Mouse (Mus musculus): ENCODE measurements around the gene Iffo1. TPM values are rescaled to one million over a fixed set of nuclear protein-coding genes. Genes with fewer than 3 reads are reported as not detected.

Iffo1 gene
- total and polyA plus RNA-seq, 3 experiments = 96.1 to 96.9 TPM; not detected in 1

- H3K27me3 ChIP-seq (ENCODE audit: control insufficient read depth in 1 of 2, insufficient read depth in 2 of 2, low read length in 2 of 2) = no peaks in the 10 kb centered on the region
- peak overlapping the region; percentile 2 to 90; a peak in 3 of 4 replicates for H3K4me3 ChIP-seq (ENCODE audit: control insufficient read depth in 1 of 2, insufficient read depth in 1 of 2, low read depth in 2 of 2, low read length in 2 of 2)
- H3K9ac ChIP-seq (ENCODE audit: control insufficient read depth, low read depth, low read length, poor library complexity, severe bottlenecking) = peak overlapping the region; percentile 99
- peak overlapping the region; percentile 100 for H3K27ac ChIP-seq (ENCODE audit: control insufficient read depth, low read depth, low read length)
- H3K79me2 ChIP-seq (ENCODE audit: control insufficient read depth, insufficient read depth, low read length, poor library complexity) = peaks cover 34% of the 10 kb centered on the region
- TF ChIP-seq MAX (IDR thresholded peaks at IDR 0.05; ENCODE audit: low read length) = no peak
- TF ChIP-seq GATA1 (IDR thresholded peaks at IDR 0.05; ENCODE audit: low read depth, low read length) = peak; percentile 45; the same call in 1 of the 2 replicates
- no peak for TF ChIP-seq MAFK (IDR thresholded peaks at IDR 0.05; ENCODE audit: borderline replicate concordance, low read depth, low read length)
- TF ChIP-seq ETS1 (IDR thresholded peaks at IDR 0.05; ENCODE audit: low read depth, low read length) = 0 out of 2 replicates have a peak, but pooled peaks have one; percentile 12
- peak; percentile 67 for TF ChIP-seq ZNF384 (IDR thresholded peaks at IDR 0.05; ENCODE audit: low read depth, low read length)
- peak; percentile 85 for TF ChIP-seq USF1 (IDR thresholded peaks at IDR 0.05; ENCODE audit: low read depth, low read length)
- no peak for TF ChIP-seq POLR2AphosphoS5 (IDR thresholded peaks at IDR 0.05; ENCODE audit: borderline replicate concordance, low read depth, low read length)
- TF ChIP-seq POLR2AphosphoS2 (IDR thresholded peaks at IDR 0.05; ENCODE audit: low read length) = no peak
- peak; percentile 46; the same call in 1 of the 2 replicates for TF ChIP-seq HCFC1 (IDR thresholded peaks at IDR 0.05; ENCODE audit: low read depth, low read length)
- no peak for TF ChIP-seq MEF2A (IDR thresholded peaks at IDR 0.05; ENCODE audit: extremely low read depth, insufficient replicate concordance, low read depth, low read length, poor library complexity, severe bottlenecking)
- no peak for TF ChIP-seq MYC (IDR thresholded peaks at IDR 0.05; ENCODE audit: low read depth, low read length)
- TF ChIP-seq USF2 (IDR thresholded peaks at IDR 0.05; ENCODE audit: borderline replicate concordance in 1 of 2, insufficient read depth in 1 of 2, low read depth in 1 of 2, low read length in 2 of 2) = peak in 1 of 2 experiments; percentile 27; a peak in 1 of 4 replicates
- TF ChIP-seq CHD1 (IDR thresholded peaks at IDR 0.05; ENCODE audit: low read depth, low read length) = no peak
- no peaks in the 10 kb centered on the region for H3K9me3 ChIP-seq (replicated peaks; ENCODE audit: insufficient read depth, low read length)
- peaks cover 13 to 19% of the 10 kb centered on the region in 2 experiments for H3K36me3 ChIP-seq (ENCODE audit: control insufficient read depth in 1 of 2, insufficient read depth in 2 of 2, low read length in 2 of 2)
- peaks cover 3 to 11% of the 10 kb centered on the region in 2 experiments; a peak in 3 of 4 replicates for H3K4me1 ChIP-seq (ENCODE audit: control insufficient read depth in 1 of 2, insufficient read depth in 2 of 2, low read length in 2 of 2)
- peak; percentile 71 for DNase-seq (ENCODE audit: low read depth, low spot score)
Measured at GRCm38 (mm10) chr6:125193390-125193789, 48.3 kb downstream of the Iffo1 start.

DNA sequence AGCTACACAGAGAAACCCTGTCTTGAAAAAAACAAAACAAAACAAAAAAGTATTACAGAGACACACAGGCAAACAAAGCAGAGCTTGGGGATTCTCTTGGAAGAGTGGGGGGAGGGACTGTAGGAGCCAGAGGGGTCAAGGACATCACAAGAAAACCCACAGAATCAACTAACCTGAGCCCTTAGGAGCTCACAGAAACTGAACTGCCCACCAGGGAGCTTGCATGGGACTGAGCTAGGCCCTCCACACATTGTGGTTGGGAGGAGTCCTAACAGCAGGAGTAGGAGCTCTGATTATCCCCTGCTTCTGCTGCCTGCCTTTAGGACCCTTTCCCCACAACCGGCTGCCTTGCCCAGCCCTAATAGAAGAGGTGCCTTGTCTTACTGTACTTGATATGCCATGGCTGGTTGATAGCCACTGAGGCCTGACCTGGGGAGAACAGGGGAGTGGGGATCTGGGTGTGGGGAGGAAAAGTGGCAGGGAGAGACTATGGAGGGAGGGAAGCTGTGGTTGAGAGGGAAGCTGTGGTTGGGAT, 50.6 kb downstream of the Iffo1 start:
- Histone ChIP-seq H3K4me1 (ENCODE audit: control insufficient read depth in 1 of 2, insufficient read depth in 2 of 2, low read length in 2 of 2) (peaks cover 0 to 6% of the 10 kb centered on the region in 2 experiments; a peak in 2 of 4 replicates), H3K9ac (ENCODE audit: control insufficient read depth, low read depth, low read length, poor library complexity, severe bottlenecking) (no peak overlapping the region), H3K79me2 (ENCODE audit: control insufficient read depth, insufficient read depth, low read length, poor library complexity) (peaks cover 23% of the 10 kb centered on the region), H3K9me3 (replicated peaks; ENCODE audit: insufficient read depth, low read length) (no peaks in the 10 kb centered on the region), H3K36me3 (ENCODE audit: control insufficient read depth in 1 of 2, insufficient read depth in 2 of 2, low read length in 2 of 2) (peaks cover 8 to 14% of the 10 kb centered on the region in 2 experiments), H3K27me3 (ENCODE audit: control insufficient read depth in 1 of 2, insufficient read depth in 2 of 2, low read length in 2 of 2) (no peaks in the 10 kb centered on the region), H3K27ac (ENCODE audit: control insufficient read depth, low read depth, low read length) (no peak overlapping the region), H3K4me3 (ENCODE audit: control insufficient read depth in 1 of 2, insufficient read depth in 1 of 2, low read depth in 2 of 2, low read length in 2 of 2) (no peak overlapping the region)
- no peak for DNase-seq (ENCODE audit: low read depth, low spot score)
- TF ChIP-seq POLR2AphosphoS2 (IDR thresholded peaks at IDR 0.05; ENCODE audit: low read length) = no peak
- no peak for TF ChIP-seq SMC3 (IDR thresholded peaks at IDR 0.05; ENCODE audit: low read depth, low read length)
- TF ChIP-seq JUND (IDR thresholded peaks at IDR 0.05; ENCODE audit: low read depth, low read length) = no peak
- no peak for TF ChIP-seq ZC3H11A (IDR thresholded peaks at IDR 0.05; ENCODE audit: low read depth, low read length)
- no peak for TF ChIP-seq MEF2A (IDR thresholded peaks at IDR 0.05; ENCODE audit: extremely low read depth, insufficient replicate concordance, low read depth, low read length, poor library complexity, severe bottlenecking)
- TF ChIP-seq EP300 (IDR thresholded peaks at IDR 0.05; ENCODE audit: low read depth in 1 of 2, low read length in 2 of 2) = no peak
- TF ChIP-seq E2F4 (IDR thresholded peaks at IDR 0.05; ENCODE audit: borderline replicate concordance, low read depth, low read length) = no peak
- no peak for TF ChIP-seq MAFK (IDR thresholded peaks at IDR 0.05; ENCODE audit: borderline replicate concordance, low read depth, low read length)
- no peak for TF ChIP-seq ZNF384 (IDR thresholded peaks at IDR 0.05; ENCODE audit: low read depth, low read length)
- no peak for TF ChIP-seq MAX (IDR thresholded peaks at IDR 0.05; ENCODE audit: low read length)
- TF ChIP-seq RCOR1 (IDR thresholded peaks at IDR 0.05; ENCODE audit: low read depth, low read length) = no peak
- TF ChIP-seq NELFE (IDR thresholded peaks at IDR 0.05; ENCODE audit: low read depth, low read length) = no peak
- TF ChIP-seq USF2 (IDR thresholded peaks at IDR 0.05; ENCODE audit: borderline replicate concordance in 1 of 2, insufficient read depth in 1 of 2, low read depth in 1 of 2, low read length in 2 of 2) = no peak
- no peak for TF ChIP-seq ELF1 (IDR thresholded peaks at IDR 0.05; ENCODE audit: low read depth, low read length)
- no peak for TF ChIP-seq MAZ (IDR thresholded peaks at IDR 0.05; ENCODE audit: low read depth, low read length)
- no peak for TF ChIP-seq TAL1 (IDR thresholded peaks at IDR 0.05; ENCODE audit: low read length)
- TF ChIP-seq SIN3A (IDR thresholded peaks at IDR 0.05; ENCODE audit: low read length) = no peak
- no peak for TF ChIP-seq ZKSCAN1 (IDR thresholded peaks at IDR 0.05; ENCODE audit: low read depth, low read length)
- no peak for TF ChIP-seq RAD21 (IDR thresholded peaks at IDR 0.05; ENCODE audit: low read depth, low read length)
- no peak for TF ChIP-seq GATA1 (IDR thresholded peaks at IDR 0.05; ENCODE audit: low read depth, low read length)

Measured in MEL (cell line).